Mouse (Mus musculus) urinary bladder, adult 18-20 months (tissue): ENCODE data around the gene Fmnl3.

Source experiments
- DNase-seq, 2 experiments: peaks; one replicate each; pipeline ENCODE4 v3.0.0; 2022; ENCODE audit warnings: low spot score in 2 of 2, mixed read lengths in 2 of 2

Gene Fmnl3

GRCm38 (mm10) chr15:99317267-99317651, 53.0 kb downstream of the Fmnl3 start:
- no peak for DNase-seq

- DNase-seq, result peak; percentile 45 to 47
These were observed 53.7 kb downstream of the Fmnl3 start for GRCm38 (mm10) chr15:99316314-99317266.

GRCm38 (mm10) chr15:99314891-99315290, 55.4 kb downstream of the Fmnl3 start:
- DNase-seq, result no peak

GRCm38 (mm10) chr15:99310617-99311016, 59.7 kb downstream of the Fmnl3 start:
- no peak for DNase-seq

DNA sequence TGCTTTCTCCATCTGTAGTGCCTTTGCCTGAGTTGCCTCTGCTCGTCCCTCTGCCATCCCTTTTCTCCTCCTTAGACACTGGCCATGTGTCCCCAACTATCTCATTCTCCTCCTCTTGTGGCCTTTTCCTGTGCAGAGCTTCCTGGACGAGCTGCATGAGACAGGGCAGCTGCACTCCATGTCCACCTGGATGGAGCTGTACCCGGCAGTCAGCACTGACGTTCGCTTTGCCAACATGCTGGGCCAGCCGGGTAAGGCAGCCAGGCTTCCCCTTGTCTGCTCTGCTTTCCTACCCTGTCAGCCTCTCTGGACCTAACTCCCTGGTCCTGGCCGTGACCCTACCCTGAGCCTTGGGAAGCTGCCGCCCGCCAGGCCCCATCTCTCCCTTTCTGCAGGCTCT, 60.7 kb downstream of the Fmnl3 start:
- DNase-seq, result no peak

DNA sequence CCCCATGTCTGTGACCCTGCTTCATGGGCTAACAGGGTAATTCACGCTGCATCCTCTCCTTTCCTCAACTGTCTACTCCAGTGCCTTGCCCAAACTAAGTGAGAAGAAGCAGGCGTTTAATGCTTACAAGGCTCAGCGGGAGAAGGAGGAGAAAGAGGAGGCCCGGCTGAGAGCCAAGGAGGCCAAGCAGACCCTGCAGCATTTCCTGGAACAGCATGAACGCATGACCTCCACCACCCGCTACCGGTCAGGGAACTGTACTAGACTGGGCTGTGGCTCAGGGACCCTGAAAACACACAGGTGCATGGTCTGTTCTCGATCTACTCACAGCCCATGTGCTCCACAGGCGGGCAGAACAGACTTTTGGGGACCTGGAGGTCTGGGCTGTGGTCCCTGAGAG, 62.8 kb downstream of the Fmnl3 start:
- no peak for DNase-seq

- no peak for DNase-seq
These were observed 74.1 kb downstream of the Fmnl3 start for GRCm38 (mm10) chr15:99296213-99296612.

DNA sequence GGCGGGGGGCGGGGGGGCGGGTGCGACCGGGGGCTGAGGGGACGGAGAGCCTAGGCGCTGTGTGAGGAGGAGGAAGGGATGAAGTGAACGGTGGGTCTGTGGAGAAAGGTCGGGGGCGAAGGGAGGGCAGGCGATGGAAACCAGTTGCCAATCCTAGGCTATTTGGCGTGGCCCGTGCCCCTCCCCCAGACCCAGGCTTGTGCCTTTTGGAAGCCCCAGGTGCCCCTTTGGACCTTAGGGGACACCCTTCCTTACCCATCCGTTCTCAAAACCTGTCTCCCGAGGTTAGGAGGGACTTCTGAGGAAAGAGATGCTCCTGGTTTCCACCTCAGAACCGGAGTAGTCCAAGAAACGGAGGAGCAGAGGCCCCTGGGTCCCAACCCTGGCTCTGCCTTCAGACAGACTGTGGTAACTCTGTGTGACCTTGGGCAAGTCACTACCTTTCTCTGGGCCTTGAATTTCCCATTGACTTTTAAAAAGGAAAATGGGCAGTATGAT, 74.7 kb downstream of the Fmnl3 start, which contains the start of gene Fam186b:
TSS of gene Fam186b (minus strand) at position 405 of the 498 bp plus-strand sequence.
- DNase-seq, result peak; percentile 10 to 32

DNA sequence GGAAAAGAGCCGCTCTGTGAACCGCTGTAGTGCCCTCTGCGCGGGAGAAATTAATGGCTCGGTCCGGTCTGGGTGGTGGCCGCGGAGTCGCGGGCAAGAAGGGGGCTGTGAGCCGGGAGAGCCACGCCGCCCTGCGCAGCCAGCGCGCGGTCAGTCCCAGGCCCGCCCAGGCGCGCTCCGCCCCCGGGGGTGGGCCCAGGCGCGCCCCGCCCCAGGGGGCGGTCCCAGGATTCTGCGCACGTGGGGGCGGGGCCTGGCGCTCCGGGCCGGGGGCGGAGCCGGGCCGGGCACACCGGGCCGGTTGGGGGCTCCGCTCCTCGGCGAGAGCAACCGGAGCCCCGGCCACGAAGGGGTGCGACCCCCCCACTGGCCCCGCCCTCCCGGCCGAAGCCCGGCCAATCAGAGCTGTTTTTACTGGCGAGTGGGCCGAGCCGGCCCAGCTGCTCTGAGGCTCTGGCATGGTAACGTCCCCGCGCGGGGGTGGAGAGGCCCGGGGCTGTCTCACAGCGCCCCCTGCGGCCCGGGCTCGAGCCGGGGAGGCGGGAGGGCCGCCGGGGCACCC, 75.4 kb downstream of the Fmnl3 start, which contains the start of gene Prpf40b:
TSS of gene Prpf40b (plus strand) at position 275 of the 562 bp plus-strand sequence.
- DNase-seq, result peak; percentile 90 to 91

DNA sequence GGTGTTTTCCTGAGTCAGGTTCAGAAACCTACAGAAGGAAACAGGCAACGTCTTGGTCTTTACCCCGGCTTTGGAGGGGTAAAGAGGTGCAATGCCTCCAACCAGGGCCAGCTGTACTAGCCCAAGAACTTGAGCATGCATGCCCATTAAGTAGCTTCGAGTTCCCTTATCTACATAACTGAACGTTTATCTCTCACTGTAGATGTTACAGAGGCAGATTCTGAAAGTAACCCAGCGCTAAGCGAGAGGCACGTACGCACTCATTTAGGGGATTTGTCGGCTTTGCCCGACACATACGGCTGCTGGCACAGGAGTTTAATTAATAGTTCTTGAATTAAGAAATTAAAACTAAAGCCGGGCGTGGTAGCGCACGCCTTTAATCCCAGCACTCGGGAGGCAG, 76.0 kb downstream of the Fmnl3 start:
- DNase-seq, result no peak

GRCm38 (mm10) chr15:99290586-99290985, 79.7 kb downstream of the Fmnl3 start:
- no peak for DNase-seq

- DNase-seq, result no peak
These were observed 85.1 kb downstream of the Fmnl3 start for GRCm38 (mm10) chr15:99285189-99285535.

DNA sequence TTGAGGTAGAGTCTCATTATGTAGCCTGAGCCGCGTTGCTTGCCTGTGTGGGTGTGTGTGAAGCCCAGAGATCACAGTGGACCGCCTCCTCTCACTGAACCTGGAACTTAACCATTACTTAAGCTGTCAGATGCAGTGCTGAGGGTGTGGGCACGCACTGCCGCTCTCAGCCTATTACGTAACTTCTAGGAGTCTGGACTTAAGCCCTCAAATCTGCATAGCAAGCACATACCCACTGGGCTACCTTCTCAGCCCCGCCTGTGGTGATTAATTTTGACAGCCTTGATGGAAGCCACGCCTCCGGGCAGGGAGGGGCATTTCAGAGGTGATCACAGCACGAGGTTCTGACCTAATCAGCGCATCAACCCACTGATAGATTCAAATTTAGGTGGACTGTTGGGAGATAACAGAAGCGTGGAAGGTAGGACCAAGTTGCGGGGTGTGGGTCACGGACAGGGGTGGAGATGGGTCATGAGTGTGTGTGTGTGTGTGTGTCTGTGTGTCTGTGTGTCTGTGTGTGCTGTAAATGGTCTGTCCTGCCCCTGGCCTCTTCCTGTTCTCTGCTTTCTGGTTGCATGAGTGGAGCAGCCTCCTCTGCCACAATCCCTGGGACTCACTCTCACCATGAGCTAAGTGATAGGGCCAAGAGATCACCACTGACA, 85.6 kb downstream of the Fmnl3 start:
- peak in 1 of 2 experiments; percentile 36 for DNase-seq

- DNase-seq, result no peak
These were observed 86.8 kb downstream of the Fmnl3 start for GRCm38 (mm10) chr15:99283456-99283855.

- no peak for DNase-seq
These were observed 92.0 kb downstream of the Fmnl3 start for GRCm38 (mm10) chr15:99278271-99278670.

DNA sequence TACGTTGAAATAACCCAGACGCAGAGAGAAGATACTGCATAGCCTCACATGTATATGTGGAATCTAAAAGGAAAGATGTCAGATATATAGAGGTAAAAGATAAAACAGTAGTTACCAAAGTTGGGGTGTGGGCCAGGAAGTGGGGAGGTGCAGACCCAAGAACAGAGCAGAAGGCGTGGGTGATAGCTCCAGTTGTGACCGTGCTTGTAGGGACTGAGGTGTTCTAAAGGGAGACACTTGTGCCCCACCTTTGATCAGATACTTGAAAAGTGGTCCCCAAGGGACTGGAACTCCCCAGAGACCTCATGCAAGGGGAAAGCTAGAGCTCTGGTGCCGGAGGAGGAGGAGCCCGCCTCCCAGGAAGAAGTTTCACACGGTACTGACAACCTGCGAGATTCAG, 94.2 kb downstream of the Fmnl3 start:
- no peak for DNase-seq
